Mouse (Mus musculus): ENCODE results near the gene Vegfb.

- TF ChIP-seq POLR2A (IDR thresholded peaks at IDR 0.05; ENCODE audit: low read depth, low read length), result no peak
- TF ChIP-seq CTCF (IDR thresholded peaks at IDR 0.05; ENCODE audit: borderline replicate concordance, insufficient read depth, low read length), result no peak
Observed at GRCm38 (mm10) chr19:6933436-6934194, 53.8 kb downstream of the Vegfb start.
